Mouse (Mus musculus): ENCODE results near the gene Ccnb1. TPM values are rescaled to one million over a fixed set of nuclear protein-coding genes. Genes with fewer than 3 reads are reported as not detected.

The Ccnb1 gene
- total and polyA plus RNA-seq, 3 experiments = 139 to 682 (median 229) TPM

GRCm38 (mm10) chr13:100742831-100743230 lies 43.5 kb downstream of the Ccnb1 start:
- Histone ChIP-seq H3K79me2 (ENCODE audit: control insufficient read depth, insufficient read depth, low read length, poor library complexity) (peaks cover 17% of the 10 kb centered on the region), H3K36me3 (ENCODE audit: control insufficient read depth in 1 of 2, insufficient read depth in 2 of 2, low read length in 2 of 2) (peaks cover 2 to 18% of the 10 kb centered on the region in 2 experiments; a peak in 3 of 4 replicates), H3K27ac (ENCODE audit: control insufficient read depth, low read depth, low read length) (no peak overlapping the region), H3K4me1 (ENCODE audit: control insufficient read depth in 1 of 2, insufficient read depth in 2 of 2, low read length in 2 of 2) (peaks cover 2 to 22% of the 10 kb centered on the region in 2 experiments; a peak in 3 of 4 replicates), H3K4me3 (ENCODE audit: control insufficient read depth in 1 of 2, insufficient read depth in 1 of 2, low read depth in 2 of 2, low read length in 2 of 2) (no peak overlapping the region), H3K27me3 (ENCODE audit: control insufficient read depth in 1 of 2, insufficient read depth in 2 of 2, low read length in 2 of 2) (no peaks in the 10 kb centered on the region), H3K9me3 (replicated peaks; ENCODE audit: insufficient read depth, low read length) (no peaks in the 10 kb centered on the region), H3K9ac (ENCODE audit: control insufficient read depth, low read depth, low read length, poor library complexity, severe bottlenecking) (no peak overlapping the region)
- no peak for TF ChIP-seq MXI1 (IDR thresholded peaks at IDR 0.05; ENCODE audit: low read depth, low read length)
- TF ChIP-seq GATA1 (IDR thresholded peaks at IDR 0.05; ENCODE audit: low read depth, low read length) = no peak
- no peak for TF ChIP-seq BHLHE40 (IDR thresholded peaks at IDR 0.05; ENCODE audit: borderline replicate concordance, low read depth, low read length)
- TF ChIP-seq MYB (IDR thresholded peaks at IDR 0.05; ENCODE audit: low read depth, low read length) = no peak
- no peak for TF ChIP-seq SIN3A (IDR thresholded peaks at IDR 0.05; ENCODE audit: low read length)
- no peak for TF ChIP-seq CTCF (IDR thresholded peaks at IDR 0.05 in 2 of 3, conservative IDR thresholded peaks at IDR 0.05 in 1 of 3; ENCODE audit: control insufficient read depth in 1 of 3, insufficient read depth in 1 of 3, low read depth in 2 of 3, low read length in 3 of 3, poor library complexity in 1 of 3, severe bottlenecking in 1 of 3)
- no peak for TF ChIP-seq ZKSCAN1 (IDR thresholded peaks at IDR 0.05; ENCODE audit: low read depth, low read length)
- TF ChIP-seq POLR2AphosphoS5 (IDR thresholded peaks at IDR 0.05; ENCODE audit: borderline replicate concordance, low read depth, low read length) = no peak
- TF ChIP-seq CHD2 (IDR thresholded peaks at IDR 0.05; ENCODE audit: low read length) = no peak
- TF ChIP-seq MAFK (IDR thresholded peaks at IDR 0.05; ENCODE audit: borderline replicate concordance, low read depth, low read length) = no peak
- TF ChIP-seq SMC3 (IDR thresholded peaks at IDR 0.05; ENCODE audit: low read depth, low read length) = no peak
- no peak for TF ChIP-seq USF2 (IDR thresholded peaks at IDR 0.05; ENCODE audit: borderline replicate concordance in 1 of 2, insufficient read depth in 1 of 2, low read depth in 1 of 2, low read length in 2 of 2)
- no peak for TF ChIP-seq TAL1 (IDR thresholded peaks at IDR 0.05; ENCODE audit: low read length)
- TF ChIP-seq USF1 (IDR thresholded peaks at IDR 0.05; ENCODE audit: low read depth, low read length) = no peak
- DNase-seq (ENCODE audit: low read depth, low spot score) = no peak

DNA sequence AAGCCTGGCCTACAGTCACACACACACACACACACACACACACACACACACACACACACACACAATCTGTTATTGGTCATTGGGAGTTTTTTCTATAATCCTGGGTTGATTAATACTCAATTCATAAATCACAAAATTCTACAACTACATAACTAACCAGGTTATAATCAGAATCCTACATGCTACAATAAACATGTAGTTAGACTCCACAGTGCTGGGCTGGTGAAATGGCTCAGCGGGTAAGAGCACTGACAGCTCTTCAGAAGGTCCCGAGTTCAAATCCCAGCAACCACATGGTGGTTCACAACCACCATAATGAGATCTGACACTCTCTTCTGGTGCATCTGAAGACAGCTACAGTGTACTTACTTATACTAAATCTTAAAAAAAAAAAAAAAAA lies 53.6 kb downstream of the Ccnb1 start:
- H3K27ac ChIP-seq (ENCODE audit: control insufficient read depth, low read depth, low read length) = no peak overlapping the region
- no peaks in the 10 kb centered on the region for H3K27me3 ChIP-seq (ENCODE audit: control insufficient read depth in 1 of 2, insufficient read depth in 2 of 2, low read length in 2 of 2)
- no peak overlapping the region for H3K4me3 ChIP-seq (ENCODE audit: control insufficient read depth in 1 of 2, insufficient read depth in 1 of 2, low read depth in 2 of 2, low read length in 2 of 2)
- peaks cover 0 to 8% of the 10 kb centered on the region in 2 experiments; a peak in 2 of 4 replicates for H3K4me1 ChIP-seq (ENCODE audit: control insufficient read depth in 1 of 2, insufficient read depth in 2 of 2, low read length in 2 of 2)
- peaks cover 26% of the 10 kb centered on the region for H3K79me2 ChIP-seq (ENCODE audit: control insufficient read depth, insufficient read depth, low read length, poor library complexity)
- H3K9ac ChIP-seq (ENCODE audit: control insufficient read depth, low read depth, low read length, poor library complexity, severe bottlenecking) = no peak overlapping the region
- peaks cover 0 to 20% of the 10 kb centered on the region in 2 experiments; a peak in 3 of 4 replicates for H3K36me3 ChIP-seq (ENCODE audit: control insufficient read depth in 1 of 2, insufficient read depth in 2 of 2, low read length in 2 of 2)
- DNase-seq (ENCODE audit: low read depth, low spot score) = no peak
- no peak for TF ChIP-seq UBTF (IDR thresholded peaks at IDR 0.05; ENCODE audit: borderline replicate concordance, insufficient read depth, low read depth, low read length)
- TF ChIP-seq RAD21 (IDR thresholded peaks at IDR 0.05; ENCODE audit: low read depth, low read length) = no peak
- TF ChIP-seq USF2 (IDR thresholded peaks at IDR 0.05; ENCODE audit: borderline replicate concordance in 1 of 2, insufficient read depth in 1 of 2, low read depth in 1 of 2, low read length in 2 of 2) = no peak
- TF ChIP-seq TBP (IDR thresholded peaks at IDR 0.05; ENCODE audit: low read depth, low read length) = peak; percentile 75
- H3K9me3 ChIP-seq (replicated peaks; ENCODE audit: insufficient read depth, low read length) = no peaks in the 10 kb centered on the region
